Mouse (Mus musculus): ENCODE measurements around the gene Cacna1a.

The Cacna1a gene

DNA sequence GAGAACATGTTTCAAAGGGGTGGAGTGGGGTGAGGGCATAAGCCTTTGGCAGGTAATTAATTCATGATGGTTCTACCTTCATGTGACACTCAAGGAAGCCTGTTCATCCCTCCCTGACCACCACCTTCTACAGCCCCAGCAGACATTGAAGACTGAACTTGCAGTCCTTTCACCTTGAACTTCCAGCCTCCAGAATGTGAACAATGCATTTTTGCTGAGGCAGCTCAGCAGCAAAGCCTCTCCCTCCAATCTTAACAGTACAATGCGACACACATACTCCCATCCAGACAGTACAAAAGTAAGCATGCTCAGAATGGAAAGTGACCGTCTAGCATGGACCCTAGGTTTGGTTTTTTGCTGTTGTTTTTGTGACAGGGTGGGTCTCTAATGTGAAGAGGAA lies 293.2 kb downstream of the Cacna1a start:
- TF ChIP-seq GATA4 (IDR thresholded peaks at IDR 0.05; ENCODE audit: insufficient replicate concordance, low read length) = no peak

DNA sequence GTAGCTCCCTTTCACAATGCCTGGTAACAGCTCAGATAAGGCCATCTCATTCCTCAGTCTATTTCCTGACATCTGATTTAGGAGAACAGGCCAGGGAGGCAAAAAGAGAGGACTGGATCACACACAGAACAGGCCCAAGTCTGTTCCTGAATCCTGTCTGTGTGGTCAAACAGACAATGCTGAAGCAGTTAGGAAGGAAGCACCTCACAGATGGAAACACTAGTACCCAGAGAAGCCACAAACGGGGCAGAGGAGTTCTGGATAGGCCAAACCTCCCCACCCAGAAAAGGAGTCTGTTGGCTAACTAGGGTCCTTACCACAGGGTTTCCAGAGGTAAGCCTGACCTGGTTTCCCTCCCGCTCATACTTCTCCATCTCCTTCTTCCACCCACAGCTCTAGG lies 294.0 kb downstream of the Cacna1a start:
- no peak for TF ChIP-seq GATA4 (IDR thresholded peaks at IDR 0.05; ENCODE audit: insufficient replicate concordance, low read length)

DNA sequence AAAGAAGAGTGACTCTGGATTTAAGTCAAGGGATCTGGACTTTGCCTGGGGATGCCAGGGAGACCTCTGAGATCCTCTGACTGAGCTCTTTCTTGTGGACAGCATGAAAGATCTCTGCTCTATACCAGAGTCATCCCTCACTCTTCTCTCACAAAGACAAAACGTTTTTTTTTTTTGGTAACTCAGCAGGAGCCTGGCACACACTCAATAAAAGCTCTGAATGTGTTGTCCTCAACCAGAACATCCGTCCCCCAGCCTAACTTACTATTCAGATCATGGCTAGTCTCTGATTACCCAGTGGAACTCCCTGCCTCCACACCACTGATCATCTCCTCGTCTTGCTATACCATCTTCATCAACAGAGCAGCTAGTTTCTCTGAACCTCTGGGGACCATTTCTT lies 296.3 kb downstream of the Cacna1a start:
- no peak for TF ChIP-seq GATA4 (IDR thresholded peaks at IDR 0.05; ENCODE audit: insufficient replicate concordance, low read length)

DNA sequence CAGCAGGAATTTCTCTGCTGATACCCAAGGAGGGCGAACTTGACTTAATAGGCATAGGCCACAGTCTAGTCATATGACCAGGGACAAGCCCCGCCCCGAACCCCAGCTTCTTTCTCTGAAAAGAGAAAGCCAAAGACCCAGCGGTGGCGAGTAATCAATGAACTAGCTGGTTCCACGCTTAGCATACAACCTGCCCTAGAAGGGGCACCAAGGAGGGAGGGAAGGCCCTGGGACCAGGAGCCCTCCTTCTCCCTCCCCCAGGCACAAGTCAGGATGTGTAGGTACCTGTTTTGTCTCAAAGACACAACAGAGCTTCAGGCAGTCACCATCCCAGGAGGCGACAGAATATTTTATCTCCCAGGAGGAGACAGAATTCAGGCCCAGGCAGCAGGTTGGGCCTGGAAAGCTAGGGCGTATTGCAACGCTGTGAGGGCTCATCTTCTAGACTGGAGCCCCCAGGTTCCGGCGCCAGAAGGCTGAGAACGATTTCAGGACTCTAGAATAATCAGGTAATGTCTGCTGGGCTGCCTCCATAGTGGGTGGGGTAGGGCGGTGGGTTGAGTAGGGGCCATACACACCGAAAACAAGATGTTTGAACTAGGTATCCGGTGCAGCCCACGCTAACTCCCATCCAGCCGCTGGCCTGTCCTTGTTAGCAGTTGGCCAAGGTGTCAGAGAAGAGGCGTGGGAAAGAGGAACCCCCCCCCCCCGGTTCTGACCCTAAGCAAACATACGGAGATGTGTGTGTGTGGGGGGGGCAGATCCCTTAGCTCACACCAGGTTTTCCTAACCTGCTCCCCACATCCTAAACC lies 298.2 kb downstream of the Cacna1a start, which contains the start of gene Trmt1:
Gene Trmt1, plus strand, starts transcription at position 117 of the 812 bp plus-strand sequence.
- TF ChIP-seq GATA4 (IDR thresholded peaks at IDR 0.05; ENCODE audit: insufficient replicate concordance, low read length) = no peak

DNA sequence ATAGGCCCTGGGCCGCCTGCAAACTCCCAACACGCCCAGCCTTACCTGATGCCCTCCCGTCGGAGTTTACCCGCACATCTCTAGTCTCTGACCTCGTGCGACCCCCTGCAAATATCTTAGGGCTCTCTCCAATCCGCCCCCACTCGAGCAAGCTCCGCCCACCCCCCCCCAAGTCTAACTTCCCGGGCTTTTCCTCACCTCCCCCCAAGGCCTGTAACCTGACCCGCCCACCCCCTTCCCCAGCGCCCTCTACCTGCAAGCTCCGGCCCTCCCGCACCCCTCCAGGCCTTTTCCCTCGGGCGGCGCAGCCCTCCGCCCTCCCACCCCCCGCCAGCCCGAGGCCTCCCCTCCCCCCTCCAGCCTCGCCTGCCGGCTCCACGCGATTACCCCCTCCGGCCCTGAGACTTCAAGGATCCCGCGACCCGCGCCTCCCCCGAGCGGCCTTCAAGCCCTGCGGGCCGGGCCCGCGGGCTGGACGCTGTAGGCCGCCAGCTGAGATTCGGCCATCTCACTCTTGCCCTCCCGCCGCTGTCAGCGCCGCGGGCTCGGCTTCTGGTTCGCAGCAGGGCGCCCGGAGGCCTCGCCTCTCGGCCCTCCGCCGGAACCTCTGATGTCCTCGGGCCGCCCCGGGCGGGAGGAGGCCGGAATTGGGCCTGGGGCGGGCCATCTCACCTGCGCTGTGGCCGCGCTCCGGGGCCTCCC lies 298.9 kb downstream of the Cacna1a start:
- no peak for TF ChIP-seq GATA4 (IDR thresholded peaks at IDR 0.05; ENCODE audit: insufficient replicate concordance, low read length)

DNA sequence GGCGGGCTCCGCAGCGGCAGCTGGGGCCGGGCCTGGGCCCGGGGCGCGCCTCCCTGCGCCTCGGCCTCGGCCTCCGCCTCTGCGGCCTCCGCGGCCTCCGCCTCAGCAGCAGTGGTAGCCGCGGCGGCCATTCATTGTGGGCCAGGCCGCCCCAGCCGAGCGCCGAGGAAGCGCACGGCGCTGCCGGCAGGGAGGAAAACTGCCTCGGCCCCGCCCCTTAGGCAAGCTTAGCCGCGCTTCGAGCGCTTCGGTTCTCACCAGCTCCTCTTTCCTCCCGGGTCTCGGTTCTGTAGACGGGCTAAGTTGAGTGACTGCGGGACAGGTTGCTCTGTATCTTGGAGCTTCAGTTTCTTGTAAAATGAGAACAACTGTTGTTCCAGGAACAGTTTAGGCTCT lies 299.5 kb downstream of the Cacna1a start, which contains the start of gene Nacc1:
Gene Nacc1, minus strand, starts transcription at position 158 of the 396 bp plus-strand sequence.
- no peak for TF ChIP-seq GATA4 (IDR thresholded peaks at IDR 0.05; ENCODE audit: insufficient replicate concordance, low read length)

DNA sequence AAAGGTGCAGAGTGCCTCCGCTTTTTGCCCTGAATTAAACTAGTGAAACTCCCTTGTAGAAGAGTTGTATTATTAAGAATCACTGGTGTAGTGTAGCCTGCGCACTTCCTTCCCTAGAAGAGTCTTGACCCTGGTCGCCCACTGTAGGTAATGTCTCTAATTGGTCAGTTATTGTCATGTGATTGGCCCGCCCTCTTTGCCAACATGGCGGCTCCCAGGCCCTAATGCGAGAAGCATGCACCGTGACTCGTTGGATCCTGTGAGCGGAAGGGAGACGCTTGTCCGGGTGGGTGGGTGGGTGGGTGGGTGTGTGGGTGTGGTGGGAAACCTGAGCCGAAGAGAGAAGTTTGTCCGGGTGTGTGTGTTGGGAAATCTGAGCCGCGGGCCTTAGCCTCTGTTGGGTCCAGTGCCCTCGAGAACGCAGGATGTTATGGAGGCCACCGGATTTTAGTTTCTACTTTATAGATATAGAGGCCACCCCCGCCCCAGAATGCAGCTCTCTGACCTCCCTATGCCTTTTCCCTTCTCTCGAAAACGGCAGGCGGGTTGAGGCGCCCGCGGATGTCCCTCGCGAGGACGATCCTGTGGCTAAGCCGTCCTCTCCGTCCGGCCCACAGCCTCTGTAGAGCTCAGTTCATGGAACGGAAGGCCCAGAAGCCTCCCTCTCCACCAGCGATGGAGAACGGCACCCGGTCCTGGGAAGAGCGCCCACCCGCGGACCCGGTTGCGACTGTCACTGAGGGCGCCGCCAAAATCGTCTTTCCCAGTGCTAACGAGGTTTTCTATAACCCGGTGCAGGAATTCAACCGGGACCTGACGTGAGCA lies 301.1 kb downstream of the Cacna1a start:
- no peak for TF ChIP-seq GATA4 (IDR thresholded peaks at IDR 0.05; ENCODE audit: insufficient replicate concordance, low read length)
